Mouse (Mus musculus): ENCODE results near the gene Tia1.
A peak's percentile ranks its signal among the peaks of the same experiment; 100 is the strongest.

Gene Tia1

DNA sequence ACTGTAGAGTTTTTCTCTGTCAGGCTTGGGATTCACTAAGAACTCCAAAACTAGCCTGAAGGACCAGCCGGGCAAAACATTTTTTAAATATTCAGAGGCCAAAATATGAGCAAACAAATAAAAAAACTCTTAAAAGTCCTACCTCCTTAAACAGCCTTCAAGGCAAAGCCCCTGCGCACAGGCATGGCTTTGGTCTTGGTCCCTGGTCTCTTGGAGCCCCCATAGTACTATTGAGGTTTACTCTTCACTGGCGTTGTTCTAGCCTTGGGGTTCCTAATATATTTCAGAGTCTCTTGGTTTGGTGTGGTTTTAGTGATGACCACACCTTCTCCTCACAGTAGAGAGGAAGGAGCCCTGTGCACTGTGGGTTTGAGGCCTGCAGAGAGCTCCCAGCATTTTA, 27.5 kb downstream of the Tia1 start:
- DNase-seq (ENCODE audit: low spot score), result no peak

DNA sequence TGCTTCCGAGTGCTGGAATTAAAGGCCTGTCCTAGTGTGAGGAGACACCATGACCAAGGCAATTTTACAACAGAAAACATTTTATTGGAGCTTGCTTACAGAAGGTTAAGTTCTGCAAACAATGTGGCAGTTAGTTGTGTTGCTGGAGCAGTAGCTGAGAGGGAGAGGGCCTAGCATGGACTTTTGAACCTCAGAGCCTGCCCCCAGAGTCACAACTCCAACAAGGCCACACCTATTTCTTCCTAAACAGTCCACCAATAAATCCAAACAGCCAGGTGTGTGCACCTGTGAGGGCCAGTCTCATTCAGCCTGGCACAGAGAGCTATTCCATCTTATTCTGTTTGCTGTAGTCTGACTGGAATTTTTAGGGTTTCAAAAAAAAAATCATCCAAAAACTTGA, 29.7 kb downstream of the Tia1 start:
- no peak for DNase-seq (ENCODE audit: low spot score)

DNA sequence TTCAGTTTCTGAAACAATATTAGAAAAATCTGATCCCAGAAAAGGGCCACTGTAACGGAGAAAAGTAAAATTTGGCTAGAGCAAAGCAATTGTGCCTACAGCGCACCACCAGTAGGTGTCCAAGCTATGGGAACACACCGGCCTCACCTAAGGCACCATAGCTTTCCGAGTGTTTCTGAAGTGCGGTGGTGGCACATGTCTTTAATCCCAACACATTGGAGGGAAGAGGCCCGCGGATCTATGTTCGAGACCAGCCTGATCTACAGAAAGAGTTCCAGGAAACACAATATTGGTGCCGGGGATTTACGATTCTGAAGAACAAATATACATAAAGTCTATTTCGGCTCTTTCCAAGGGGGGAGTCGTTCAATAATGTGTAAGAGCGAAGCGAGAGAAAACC, 33.7 kb downstream of the Tia1 start:
- peak; percentile 44 for DNase-seq (ENCODE audit: low spot score)

DNA sequence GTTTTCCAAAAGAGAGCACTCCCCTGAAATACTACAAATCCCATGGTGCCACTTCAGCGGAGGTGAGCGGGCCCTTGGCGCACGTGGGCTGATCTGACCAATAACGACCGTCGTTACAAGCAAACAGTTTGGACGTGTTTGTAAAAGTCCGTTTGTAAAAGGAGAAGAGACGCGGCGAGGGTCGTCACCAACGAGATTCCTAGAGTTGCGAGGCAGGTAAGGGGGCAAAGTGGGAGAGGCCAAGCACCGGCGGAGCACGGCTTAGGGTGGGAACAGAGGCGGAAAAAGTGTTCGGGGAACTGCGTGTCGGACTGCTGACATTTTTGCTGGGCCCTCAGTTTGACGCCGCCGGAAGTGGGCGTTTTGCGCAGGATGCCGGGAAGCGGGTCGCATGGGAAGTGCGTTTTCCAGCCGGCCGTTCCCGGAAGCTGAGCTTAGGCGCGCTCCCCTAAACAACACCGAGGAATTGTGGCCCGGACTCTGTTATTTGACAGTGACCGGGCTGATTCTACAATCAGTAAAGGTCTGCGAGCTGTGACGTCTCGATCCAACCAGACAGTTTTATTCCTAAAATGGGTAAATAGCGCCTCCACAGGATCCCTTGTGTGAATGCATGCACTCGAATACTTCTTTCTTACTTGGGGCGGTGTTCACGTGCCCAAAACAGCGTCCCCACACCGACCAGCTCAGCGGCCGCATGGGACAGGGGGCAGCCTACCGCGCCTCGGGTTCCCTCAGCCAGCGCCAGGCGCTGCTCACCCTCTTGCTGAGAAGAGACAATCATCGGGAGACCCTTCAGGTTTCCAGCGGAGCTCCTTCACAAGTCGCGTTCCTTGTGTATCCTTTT, 34.5 kb downstream of the Tia1 start, which contains the start of gene C87436:
Gene C87436, plus strand, starts transcription at position 103 of the 847 bp plus-strand sequence.
- DNase-seq (ENCODE audit: low spot score), result peak; percentile 94

DNA sequence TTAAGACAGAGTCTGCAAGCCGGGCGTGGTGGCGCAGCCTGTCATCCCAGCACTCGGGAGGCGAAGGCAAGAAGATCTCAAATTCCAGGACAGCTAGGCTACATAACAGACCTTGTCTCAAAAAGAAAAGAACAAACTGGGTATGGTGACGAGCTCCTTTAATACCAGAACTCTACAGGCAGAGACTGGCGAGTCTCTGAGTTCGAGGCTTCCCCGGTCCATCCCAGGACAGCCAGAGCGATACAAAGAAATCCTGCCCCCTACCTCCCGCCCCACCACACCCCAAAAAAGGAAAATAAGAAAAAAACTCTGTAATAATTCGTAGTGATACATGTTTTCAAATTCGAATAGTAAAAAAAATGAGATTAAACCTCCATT, 35.1 kb downstream of the Tia1 start:
- no peak for DNase-seq (ENCODE audit: low spot score)

DNA sequence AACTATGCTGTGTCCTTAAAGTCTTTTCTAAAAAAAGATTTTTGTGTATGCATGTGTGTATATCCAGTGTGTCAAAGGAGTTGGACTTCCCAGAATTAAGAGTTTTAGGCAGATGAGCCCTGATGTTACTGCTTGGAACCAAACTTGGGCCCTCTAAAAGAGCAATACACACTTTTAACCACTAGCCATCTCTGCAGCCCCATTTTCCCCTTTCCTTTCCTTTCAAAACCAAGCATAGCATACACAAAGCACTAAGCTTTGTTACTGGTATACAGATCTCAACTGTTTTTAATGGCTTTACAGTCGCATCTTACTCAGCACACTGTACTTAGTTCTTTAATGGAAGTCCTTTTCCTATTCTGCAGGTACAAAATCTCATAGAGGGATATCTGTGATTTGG, 35.5 kb downstream of the Tia1 start:
- DNase-seq (ENCODE audit: low spot score), result no peak

DNA sequence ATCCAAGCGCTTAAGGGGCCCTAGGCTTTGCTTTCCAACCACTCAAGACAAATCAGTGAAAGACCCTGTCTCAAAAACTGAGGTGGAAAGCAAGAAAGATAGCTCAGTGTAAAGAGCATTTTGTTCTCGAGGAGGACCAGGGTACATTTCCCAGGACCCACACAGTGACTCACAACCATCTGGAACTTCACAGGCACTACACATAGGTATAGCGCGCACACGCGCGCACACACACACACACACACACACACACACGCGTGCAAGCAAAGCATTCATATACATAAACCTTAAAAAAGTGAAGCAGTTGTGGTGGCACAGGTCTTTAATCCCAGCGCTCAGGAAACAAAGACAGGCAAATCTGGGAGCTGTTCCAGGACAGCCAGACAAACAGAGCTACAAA, 37.6 kb downstream of the Tia1 start:
- no peak for DNase-seq (ENCODE audit: low spot score)

DNA sequence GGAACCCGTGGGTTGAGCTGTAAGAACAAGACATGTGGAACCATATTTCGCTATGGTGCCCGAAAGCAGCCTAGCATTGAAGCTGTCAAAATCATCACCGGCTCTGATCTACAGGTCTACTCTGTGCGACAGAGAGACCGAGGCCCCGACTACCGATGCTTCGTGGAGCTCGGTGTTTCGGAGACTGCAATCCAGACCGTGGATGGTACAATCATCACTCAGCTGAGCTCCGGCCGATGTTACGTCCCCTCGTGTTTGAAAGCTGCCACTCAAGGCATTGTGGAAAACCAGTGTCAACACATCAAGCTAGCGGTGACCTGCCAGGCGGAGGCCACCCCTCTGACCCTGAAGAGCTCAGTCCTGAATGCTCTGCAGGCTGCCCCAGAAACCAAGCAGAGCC, 41.5 kb downstream of the Tia1 start:
- DNase-seq (ENCODE audit: low spot score), result no peak

DNA sequence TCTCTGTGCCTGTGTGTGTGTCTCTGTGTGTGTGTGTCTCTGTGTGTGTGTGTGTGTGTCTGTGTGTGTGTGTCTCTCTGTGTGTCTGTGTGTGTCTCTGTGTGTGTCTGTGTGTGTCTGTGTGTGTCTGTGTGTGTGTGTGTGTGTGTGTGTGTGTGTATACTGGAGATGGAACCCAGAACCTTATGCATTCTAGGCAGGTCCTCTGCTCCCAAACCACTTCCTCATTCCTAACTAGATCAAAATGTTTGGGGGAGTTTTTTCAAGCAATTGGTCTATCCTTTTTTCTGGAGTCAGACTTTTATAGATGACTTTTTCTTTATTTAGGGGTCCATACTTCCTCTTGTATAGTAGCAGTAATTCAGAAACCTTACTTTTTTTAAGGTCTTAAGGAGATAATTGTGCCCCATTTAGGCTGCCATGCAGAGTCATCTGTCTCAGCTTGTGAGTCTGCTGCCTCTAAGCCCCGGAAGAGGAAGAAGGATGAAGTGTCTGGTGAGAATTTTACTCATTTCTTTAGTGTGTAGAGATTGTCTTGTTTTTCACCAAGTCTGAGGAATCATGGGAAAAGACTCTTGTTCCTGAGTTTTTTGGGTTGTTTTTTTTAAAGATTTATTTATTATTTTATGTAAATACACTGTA, 43.0 kb downstream of the Tia1 start:
- no peak for DNase-seq (ENCODE audit: low spot score)

DNA sequence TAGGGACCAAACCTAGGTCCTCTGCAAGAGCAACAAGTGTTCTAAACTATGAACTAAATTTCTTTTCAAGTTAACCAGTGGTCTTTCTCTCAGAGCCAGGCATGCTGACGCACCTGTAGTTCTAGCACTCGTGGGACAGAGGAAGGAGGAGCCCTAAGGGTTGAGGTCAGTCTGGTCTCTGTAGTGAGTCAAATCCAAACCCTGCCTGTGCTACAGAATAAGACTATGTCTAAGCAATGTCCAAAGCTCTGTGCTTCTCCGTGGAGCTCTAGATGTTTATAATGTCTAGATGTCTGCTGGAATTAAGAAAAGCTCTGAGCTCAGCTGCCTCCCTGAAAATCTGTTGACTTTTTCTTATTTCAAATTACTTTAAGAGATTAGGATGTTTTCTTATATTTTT, 52.7 kb downstream of the Tia1 start:
- DNase-seq (ENCODE audit: low spot score), result no peak

DNA sequence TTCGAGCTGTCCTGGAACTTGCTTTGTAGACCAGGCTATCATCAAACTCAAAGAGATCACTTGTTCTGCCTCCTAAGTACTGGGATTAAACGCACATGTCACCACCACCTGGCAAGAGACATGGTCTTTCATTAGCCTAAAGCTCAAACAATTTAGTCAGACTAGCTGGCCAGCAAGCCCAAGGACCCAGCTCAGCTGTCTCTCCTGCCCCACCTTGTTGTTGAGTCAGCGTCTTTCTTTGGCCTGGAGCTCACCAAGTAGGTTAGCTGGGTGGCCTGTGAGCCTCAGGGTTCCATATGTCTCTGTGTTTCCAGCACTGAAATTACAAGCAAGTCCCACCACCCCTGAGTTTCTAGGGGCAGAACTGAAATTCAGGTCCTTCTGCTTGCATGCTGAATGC, 59.1 kb downstream of the Tia1 start:
- DNase-seq (ENCODE audit: low spot score), result no peak

DNA sequence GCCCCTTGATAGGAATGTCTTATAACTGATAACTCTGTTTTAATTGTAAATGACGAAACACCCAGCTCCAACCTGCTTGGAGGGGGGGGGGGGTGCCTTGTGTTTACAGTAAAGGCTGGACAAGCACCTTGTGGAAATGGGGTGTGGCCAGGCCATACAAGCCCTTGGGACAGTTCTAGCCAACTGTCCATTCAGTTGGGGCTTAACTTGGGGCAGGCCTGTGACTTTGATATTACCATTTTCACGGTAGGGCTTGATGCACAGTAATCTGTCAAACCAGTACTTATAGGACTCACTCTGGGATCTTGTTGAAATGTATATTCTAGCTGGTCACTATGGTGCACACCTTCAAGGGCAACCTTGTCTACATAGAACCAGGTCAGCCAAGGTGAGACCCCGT, 67.3 kb downstream of the Tia1 start:
- no peak for DNase-seq (ENCODE audit: low spot score)

DNA sequence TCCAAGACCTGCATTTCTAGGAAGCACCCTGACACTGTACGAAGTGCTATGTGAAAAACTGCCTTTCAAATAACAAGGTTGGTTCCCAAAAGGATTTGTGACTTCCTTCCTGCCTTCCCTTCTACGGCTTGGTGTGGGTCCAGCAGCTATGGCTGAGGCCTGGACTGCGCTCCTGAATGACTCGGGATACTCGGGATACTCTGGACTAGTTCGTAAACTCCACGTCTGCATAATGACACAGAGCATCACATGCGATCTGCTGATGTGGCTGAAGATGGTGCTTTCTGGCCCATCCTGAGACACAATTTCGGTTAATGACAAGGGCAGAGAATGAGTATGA, 67.7 kb downstream of the Tia1 start:
- no peak for DNase-seq (ENCODE audit: low spot score)

DNA sequence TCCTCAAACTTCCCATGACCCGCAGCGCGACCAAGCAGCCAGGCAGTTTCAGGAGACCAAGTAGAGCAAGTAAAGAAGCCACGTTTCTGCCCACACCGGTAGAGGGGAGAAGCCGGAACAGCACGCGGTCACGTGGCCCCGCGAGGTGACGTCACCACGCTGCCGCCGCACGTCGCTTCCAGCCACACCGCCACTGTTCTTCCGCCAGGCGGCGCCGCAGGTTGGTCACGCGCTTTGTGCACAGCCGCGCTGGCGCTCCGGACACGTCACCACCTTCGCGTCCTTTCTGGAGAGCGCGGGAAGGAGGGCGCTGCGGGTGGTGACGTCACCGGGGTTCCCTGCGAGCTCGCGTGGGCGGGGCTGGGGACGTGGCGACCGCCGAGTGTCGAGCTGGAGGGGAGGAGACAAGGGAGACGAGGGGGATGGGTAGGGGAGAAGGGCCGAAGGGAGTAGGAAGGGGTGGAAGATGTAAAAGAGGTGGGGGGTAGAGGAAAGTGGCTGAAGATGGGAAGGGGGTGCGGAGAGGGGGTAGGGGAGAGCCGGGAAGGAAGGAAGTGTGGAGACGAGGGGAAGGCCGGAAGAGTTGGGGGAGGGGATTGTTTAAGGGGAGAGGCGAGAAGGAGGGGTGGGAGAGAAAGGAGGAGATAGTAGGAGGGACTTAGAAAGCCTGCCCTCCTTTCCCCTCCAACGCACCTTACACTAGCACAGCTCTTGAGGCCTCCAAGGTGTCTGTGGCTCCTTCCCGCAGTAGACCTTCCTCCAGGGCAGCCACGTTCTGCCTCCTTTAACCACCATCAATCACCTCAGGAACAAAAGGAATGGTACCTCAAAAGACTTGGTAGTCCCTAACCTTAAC, 68.3 kb downstream of the Tia1 start:
- peak; percentile 99 for DNase-seq (ENCODE audit: low spot score)

DNA sequence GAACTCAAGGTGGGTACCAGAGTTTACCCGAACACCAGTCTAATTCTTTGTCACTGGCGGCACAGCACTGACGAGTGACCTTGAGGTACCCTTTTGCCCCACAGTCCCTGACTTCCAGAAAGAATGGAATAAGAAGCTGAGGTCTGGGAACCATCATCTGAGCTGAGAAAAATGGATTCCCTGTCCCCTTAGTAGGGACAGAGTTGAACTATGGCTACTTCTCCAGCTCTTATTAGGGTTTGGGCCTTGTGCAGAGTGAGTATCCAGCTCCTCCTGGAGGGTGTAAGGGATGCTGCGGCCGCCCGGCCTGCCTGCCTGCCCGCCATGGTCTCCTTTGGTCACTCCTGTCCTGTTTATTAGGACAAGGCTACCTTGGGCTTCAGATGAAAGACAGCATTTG, 69.1 kb downstream of the Tia1 start:
- no peak for DNase-seq (ENCODE audit: low spot score)

DNA sequence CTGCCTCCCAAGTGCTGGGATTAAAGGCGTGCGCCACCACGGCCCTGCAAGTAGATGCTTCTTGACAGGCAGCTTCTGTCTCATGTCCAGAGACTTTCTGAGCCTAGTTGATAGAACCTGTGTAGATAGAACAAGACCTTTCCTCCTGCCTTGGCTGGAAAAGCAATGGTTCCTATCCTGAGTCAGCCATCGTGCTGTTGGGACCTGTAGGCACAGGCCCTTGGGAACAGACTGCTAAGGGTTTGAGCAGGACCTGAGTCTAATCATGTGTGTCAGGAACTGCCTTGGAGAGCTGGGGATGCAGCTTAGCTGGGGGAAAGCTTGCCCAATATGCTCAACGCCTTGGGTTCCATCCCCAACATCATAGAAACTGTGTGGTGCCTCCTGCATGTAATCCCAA, 70.1 kb downstream of the Tia1 start:
- no peak for DNase-seq (ENCODE audit: low spot score)

DNA sequence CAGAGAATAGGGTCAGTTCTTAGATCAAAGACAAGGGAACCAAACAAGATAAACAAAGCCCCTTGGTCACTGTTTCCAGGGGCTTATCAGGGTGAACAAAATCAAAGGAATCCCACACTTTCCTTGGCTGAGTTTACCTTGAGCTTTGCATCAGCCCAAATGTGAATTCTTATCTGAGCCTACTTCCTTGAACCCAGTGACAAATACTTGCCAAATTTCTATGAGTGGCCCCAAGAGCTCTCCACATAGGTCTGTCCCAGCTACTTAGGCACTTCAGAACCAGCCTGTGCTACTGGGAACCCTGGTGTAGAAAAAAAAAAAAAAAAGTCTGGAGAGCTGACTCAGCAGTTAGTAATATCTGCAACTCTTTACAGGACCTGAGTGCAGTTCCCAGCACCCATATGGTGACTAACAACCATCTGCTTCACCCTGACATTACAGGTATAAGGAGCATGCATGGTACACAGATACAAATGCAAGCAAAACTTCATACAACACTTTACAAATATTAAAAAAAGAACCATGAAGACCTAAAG, 70.7 kb downstream of the Tia1 start:
- DNase-seq (ENCODE audit: low spot score), result no peak

DNA sequence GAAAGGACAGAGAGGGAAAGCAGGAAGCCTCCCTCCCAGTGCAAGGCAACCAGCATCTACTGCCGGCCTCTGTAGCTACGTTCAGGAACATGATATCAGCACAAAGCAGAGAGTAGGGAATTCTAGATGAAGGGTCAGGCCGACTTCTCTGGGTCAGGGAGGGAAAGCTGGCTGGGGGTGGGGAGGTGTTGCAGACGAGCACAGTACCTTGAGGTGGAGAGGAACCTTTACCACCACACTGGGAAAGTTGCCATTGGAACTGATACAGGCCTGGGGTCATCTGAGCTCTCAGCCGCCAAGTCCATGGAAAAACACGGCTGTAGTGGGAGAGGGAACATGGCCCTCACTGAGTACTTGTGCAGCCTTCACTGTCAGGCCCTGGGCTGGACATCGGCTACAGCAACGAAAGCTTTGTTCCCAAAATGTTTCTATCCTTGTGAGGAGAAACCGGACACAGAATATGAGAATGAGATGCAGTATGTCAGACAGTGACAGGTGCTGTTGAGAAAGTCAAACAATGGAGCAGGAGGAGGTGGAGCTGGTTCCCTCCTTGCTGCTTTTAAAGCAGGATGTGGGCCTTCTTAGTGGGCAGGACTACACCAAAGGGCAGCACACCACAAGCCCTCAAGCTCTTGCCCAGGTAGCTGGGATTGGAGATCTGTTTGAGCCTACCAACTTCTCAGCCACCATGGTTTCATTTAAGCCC, 71.6 kb downstream of the Tia1 start:
- no peak for DNase-seq (ENCODE audit: low spot score)

DNA sequence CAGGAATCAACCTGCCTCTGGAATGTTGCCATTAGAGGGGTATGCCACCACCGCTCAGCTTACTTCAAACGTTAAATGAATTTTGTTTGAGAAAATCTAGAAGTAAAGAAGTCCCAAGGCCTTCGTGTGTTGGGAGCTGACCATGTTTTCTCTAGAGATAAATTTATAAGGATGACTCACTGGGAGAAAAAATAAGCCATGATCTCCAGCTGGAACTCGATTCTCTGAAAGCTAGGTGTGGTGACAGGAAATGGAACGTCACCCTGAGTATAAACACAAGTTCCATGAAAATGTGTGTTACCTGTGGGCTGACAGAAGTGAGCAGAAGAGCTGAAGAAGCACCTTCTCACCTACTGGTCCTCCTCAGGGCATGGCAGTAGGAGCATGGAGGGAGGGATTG, 72.9 kb downstream of the Tia1 start:
- no peak for DNase-seq (ENCODE audit: low spot score)

DNA sequence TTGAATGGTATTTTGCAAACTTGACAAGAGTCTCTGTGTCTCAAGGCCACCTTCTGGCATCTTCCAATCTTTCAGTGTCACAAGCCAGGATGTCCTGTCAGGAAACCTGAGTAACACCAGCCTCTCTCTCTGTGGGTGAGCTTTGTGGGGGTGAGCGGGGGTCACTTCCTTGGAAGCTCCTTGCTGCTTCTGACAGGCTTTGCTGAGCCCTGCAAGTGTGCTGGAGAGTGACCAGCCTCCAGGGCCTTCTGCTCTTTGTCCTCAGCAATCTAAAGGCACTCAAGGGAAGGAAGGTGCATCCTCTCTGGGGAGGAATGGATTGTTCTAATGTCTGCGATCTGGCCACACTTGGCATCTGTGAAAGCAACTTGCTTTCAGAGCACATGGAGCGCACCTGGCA, 75.3 kb downstream of the Tia1 start:
- no peak for DNase-seq (ENCODE audit: low spot score)

DNA sequence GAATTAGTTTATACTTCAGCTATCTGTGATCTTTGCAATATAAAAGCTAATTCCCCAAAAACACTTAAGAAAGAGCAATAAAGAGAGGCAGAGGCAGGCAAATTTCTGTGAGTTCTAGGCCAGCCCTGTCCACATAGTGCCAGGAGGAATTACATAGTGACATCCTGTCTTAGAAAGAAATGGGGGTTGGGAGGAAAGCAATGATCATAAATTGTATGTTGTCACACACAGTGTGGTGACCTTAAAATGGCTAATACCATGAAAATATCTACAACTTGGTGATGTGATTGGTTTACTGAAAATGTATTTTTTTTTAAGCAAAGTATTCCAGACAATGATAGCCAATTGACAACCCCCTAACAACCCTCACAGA, 75.8 kb downstream of the Tia1 start:
- DNase-seq (ENCODE audit: low spot score), result no peak

DNA sequence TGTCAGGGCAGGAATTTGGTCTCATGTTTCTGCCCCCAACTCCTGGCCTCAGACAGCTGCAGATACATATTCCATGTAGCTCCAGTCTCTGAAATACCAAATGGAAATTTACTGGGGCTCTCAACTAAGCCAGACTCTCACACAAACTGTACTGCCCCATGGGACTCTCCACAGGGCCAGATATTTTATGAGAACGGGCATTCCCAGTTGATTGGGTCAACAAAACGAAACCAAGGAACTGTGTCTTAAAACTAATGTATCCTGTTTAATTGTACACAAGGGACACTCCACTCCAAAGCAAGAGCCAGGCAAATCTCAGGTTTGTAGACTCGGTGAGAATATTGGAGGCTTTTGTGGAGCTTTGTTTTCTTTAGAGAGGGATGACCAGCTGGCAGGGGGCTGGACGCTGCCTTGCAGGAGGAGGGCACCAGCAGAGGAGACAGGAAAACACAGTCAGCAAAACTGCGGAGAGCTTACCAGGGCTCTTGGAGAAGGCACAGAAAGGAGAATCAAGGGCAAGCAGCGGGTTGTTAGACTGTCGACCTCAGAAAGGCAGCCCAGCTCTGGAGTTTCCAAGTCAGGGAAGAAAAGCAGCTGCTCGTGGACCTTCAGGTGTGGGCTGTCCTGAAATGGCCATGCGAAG, 76.3 kb downstream of the Tia1 start:
- peak; percentile 29 for DNase-seq (ENCODE audit: low spot score)

All from testis, postnatal 14 days (tissue).